Mouse (Mus musculus) erythroid progenitor cell, adult 5-6 weeks (primary cell): ENCODE data around the gene Ache. TPM values are rescaled to one million over a fixed set of nuclear protein-coding genes. Genes with fewer than 3 reads are reported as not detected.
A peak's percentile ranks its signal among the peaks of the same experiment; 100 is the strongest.

ENCODE experiments used
- ATAC-seq: replicated peaks from 2 replicates; pipeline ENCODE4 v1.8.0; 2016; ENCODE audit warnings: moderate number of reproducible peaks, mild to moderate bottlenecking, moderate TSS enrichment, inconsistent platforms; ENCODE audit not compliant: poor library complexity, low FRiP score, severe bottlenecking
- total RNA-seq, 2 experiments: library from RNA; stranded (forward) in 1 of 2; stranded (reverse) in 1 of 2; fragments of 150-400 nt in 1 of 2; fragments of 186-747, 209-891 nt in 1 of 2; gene quantifications; 2 replicates each; pipeline versions ENCODE4 v1.2.3 to v1.2.4; 2015 to 2017; ENCODE audit warnings: low replicate concordance in 2 of 2

Ache gene
- total RNA-seq, 2 experiments from 2014 or later: 159 to 261 TPM

DNA sequence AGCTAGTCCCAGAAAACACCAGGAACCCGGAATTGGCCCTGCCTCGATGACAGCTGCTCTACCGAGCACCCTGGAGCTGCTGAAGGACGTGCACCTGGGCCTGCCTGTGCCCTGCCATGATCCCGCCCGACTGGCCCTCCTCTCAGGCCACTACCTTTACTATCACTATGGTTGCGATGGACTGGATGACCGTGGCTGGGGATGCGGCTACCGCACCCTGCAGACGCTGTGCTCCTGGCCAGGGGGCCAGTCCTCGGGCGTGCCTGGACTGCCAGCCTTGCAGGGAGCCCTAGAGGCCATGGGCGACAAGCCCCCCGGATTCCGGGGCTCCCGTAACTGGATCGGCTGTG, 7.4 kb downstream of the Ache start:
- no peak for ATAC-seq

GRCm38 (mm10) chr5:137295296-137295695, 8.0 kb downstream of the Ache start:
- ATAC-seq: no peak

- no peak for ATAC-seq
These were observed 8.4 kb downstream of the Ache start for GRCm38 (mm10) chr5:137295712-137296111.

DNA sequence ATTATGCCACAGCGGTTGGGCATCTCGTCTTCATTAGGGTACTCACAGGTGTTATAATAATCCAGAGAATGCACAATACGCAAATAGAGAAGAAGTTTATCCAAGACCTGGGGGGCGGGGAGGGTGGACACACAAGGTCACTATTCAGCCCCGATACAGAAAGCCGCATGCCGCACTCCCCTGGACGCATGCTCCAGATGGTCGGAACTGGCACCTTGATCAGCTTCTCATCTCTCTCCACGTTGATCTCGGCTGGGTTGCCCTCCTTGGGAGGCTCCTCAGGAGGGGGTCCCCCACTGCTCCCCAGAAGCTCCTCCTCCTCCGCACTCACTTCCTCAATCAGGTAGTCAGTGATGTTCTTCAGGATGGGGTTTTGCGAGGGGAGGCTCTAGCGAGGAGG, 9.8 kb downstream of the Ache start:
- no peak for ATAC-seq

- no peak for ATAC-seq
These were observed 11.9 kb downstream of the Ache start for GRCm38 (mm10) chr5:137299240-137299639.

GRCm38 (mm10) chr5:137301253-137301652, 13.9 kb downstream of the Ache start:
- no peak for ATAC-seq

- no peak for ATAC-seq
These were observed 16.3 kb downstream of the Ache start for GRCm38 (mm10) chr5:137303609-137304008.

GRCm38 (mm10) chr5:137304165-137304564, 16.8 kb downstream of the Ache start:
- ATAC-seq: no peak

DNA sequence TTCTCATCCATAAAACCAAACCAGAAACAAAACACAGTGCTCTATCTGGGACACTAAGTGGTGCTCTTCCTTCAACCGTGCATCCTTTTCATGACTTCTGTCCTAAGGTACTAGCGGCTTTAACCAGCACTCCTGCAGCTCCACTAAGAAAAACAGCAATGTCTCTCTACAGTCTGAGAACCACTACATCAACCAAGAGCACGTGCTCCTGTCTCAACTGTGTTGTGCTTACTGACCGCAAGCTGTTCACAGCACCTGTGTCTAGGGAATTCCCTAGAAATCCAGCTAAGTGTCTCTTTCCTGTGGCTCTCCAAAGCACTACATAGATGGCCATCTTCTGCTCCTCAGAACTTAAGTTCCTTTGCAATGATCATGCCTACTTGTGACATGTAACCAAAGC, 17.5 kb downstream of the Ache start:
- no peak for ATAC-seq

DNA sequence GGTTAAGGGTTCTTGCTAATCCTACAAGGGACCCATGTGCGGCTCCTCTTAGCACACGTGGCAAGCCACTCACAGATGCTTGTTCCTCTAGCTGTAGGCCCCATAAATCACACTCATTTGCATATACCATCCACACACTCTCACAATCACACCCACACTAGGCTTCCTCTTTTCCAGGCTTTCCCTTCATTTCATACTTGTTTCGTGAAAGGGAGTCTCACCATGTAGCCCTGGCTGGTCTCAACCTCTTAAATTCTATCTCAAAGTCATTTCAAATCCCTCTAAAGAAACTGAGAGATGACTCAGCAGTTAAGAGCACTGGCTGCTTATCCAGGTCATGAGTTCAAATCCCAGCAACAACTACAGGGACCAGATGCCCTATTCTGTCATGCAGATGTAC, 18.5 kb downstream of the Ache start:
- no peak for ATAC-seq

GRCm38 (mm10) chr5:137306439-137307005, 19.2 kb downstream of the Ache start:
- 0 out of 2 replicates have a peak, but pooled peaks have one; percentile 10 for ATAC-seq

DNA sequence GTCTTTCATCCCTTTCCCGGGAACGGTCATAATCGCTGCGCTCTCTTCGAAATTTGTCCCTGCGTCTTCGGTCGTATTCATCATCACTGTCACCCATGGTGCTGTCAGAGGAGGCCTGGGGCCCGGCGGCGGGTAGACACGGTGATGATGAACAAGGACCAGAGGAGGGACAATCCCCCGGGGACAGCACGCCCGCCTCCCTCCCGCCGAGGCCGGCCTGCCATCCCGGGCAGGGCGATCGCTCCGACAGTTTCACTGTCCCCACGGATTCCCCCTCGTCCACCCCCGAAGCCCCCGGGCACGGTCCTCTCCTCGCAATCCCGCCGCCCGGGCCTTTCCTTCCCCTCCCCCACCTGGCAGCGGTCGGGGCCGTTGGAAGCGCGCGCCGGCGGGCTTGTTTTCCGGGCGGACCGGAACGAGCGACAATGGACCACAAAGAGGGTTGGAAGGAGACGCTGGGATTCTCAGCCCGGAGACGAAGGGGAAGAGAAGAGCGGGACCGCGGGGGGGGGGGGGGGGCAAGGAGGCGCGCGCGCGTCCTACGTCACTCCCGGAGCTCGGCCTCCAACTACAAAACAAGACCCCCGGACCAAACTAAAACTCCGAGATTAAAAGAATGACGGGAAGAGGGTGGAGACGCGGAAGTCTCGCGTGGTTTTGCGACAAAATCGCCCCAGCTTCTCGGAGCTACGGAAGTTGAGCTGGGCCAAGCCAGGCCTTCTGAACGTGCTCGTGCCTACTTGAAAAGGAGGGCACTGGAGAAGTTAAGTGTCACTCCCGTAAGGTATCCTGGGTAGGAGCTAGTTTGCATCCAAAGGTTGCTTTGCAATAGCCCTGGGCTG, 20.0 kb downstream of the Ache start, which contains the start of gene Srrt:
Gene Srrt (minus strand): TSS at position 604 of the 842 bp plus-strand sequence.
- peak; percentile 88 for ATAC-seq

DNA sequence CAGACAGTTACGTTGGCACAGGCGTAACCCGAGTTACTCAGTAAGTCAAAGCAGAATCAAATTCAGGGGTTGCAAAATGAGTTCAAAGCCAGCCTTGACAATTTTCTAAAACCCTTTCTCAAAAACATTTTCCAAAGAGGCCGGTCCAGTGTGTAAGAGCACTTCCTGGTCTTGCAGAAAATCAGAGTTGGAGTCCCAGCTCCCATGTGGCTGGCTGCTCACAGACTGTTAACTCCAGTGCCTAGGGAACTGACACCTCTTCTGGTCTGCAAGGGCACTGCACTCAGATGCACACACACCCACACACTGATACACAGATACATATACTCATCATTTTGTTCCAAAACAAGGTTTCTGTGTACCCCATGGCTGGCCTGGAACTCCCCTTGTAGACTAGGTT, 21.0 kb downstream of the Ache start:
- no peak for ATAC-seq

DNA sequence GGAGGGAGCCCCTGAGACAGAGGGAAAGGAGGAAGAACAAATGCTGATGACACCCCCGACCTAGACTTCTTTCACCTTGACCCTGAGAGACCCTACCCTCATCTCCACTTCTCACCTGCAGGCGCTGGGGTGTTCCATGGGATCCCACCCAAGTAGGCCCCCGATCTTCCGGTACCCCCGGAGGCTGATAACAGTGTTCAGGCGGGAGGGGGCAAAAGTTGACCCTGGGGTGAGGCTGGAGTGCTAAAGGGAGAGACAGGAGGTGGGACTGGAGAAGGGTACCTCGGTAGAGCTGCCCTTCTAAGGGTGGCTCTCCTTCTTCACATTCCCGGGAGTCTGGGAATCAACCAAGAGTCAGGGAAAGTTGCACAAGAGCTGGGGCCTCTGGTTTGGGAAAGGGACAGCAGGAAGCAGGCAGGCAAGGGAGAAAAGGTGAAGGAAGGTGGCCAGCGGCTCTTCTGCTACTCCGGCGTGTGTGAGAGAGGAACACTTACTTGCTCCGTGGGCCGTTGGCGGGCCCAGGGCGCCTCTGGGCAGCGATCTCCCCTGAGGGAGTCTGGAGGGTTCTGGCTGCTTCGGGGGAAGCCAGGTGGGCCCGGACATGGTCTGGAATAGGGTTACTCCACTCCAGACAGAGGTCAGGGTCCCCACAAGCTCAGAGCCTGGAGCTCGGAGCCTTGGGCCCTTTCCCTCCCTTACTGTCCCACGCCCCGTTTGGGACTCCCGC, 26.3 kb downstream of the Ache start:
- ATAC-seq: 0 out of 2 replicates have a peak, but pooled peaks have one; percentile 13

- ATAC-seq: peak; percentile 27; the same call in 1 of the 2 replicates
These were observed 27.1 kb downstream of the Ache start, which contains the start of gene Trip6 for GRCm38 (mm10) chr5:137314193-137315083. Gene Trip6, minus strand, starts transcription at chr5:137314404.

GRCm38 (mm10) chr5:137315084-137315903, 28.0 kb downstream of the Ache start:
- peak; percentile 60 for ATAC-seq

- ATAC-seq: peak; percentile 40
These were observed 30.0 kb downstream of the Ache start for GRCm38 (mm10) chr5:137317361-137317760.

- ATAC-seq: no peak
These were observed 31.3 kb downstream of the Ache start for GRCm38 (mm10) chr5:137318570-137318969.

DNA sequence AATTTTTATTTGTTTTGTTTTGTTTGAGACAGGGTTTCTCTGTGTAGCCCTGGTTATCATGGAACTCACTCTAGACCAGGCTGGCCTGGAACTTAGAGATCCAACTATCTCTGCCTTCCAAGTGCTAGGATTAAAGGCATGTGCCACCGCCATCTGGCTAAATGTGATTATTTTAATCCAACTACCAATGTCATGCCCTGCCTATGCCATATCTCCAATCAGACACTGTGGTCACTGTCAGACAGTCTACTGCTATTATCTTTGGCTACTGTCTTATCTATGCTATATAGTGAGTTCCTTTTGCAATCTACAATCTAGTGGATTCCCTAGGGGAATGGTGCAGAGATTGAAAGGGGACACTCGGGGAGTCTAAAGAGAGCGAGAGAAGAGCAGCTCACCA, 33.7 kb downstream of the Ache start:
- ATAC-seq: peak; percentile 18; the same call in 1 of the 2 replicates
